Mouse (Mus musculus): ENCODE measurements around the gene Med31. TPM values are rescaled to one million over a fixed set of nuclear protein-coding genes. Genes with fewer than 3 reads are reported as not detected.
A peak's percentile ranks its signal among the peaks of the same experiment; 100 is the strongest.

Med31 gene
- 48.9 and 49.6 TPM in 2 replicates for polyA plus RNA-seq (2015; fragmentation: Nextera tagmentation; extraction: Ambion mirVana)

- H3K9ac ChIP-seq, result peak within 1 kb of the TSS; percentile 76
- 2% methylated on average over 29 of the region's 29 CpGs for WGBS
- peak; percentile 70 for ATAC-seq (ENCODE audit: low FRiP score, low read depth)
- peaks cover 21% of the 10 kb centered on the region for H3K36me3 ChIP-seq
- peak within 1 kb of the TSS; percentile 44 for H3K27ac ChIP-seq
- H3K4me1 ChIP-seq, result peaks cover 21% of the 10 kb centered on the region
- H3K9me3 ChIP-seq, result no peaks in the 10 kb centered on the region
- peak within 1 kb of the TSS; percentile 90 for H3K4me2 ChIP-seq (replicated peaks)
- peak within 1 kb of the TSS; percentile 70 for H3K4me3 ChIP-seq
- no peaks in the 10 kb centered on the region for H3K27me3 ChIP-seq
These were observed at the start of gene Med31 for GRCm38 (mm10) chr11:72215410-72215797. Gene Med31, minus strand, starts transcription at chr11:72215592.

DNA sequence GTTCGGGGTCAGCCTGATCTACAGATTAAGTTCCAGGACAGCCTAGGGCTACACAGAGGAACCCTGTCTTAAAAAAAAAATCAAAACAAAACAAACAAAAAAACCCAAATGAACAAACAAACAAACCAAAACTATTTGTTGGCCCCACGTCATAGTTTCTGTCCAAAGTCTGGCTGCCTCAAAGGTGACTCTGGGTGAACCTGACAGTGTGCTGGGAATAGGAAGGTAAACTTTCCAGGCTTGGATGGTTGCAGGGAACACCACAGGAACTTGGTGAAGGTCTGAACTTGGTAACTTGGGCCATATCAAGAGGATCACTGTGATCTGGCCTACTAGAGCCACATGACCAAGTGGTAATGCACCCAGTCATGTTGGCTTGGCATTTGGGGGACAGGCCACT is 41.0 kb upstream of the Med31 start:
- Histone ChIP-seq H3K9me3 (no peaks in the 10 kb centered on the region), H3K4me2 (replicated peaks) (no peak overlapping the region), H3K27me3 (no peaks in the 10 kb centered on the region), H3K4me1 (no peaks in the 10 kb centered on the region), H3K27ac (no peak overlapping the region), H3K9ac (no peak overlapping the region), H3K4me3 (no peak overlapping the region), H3K36me3 (no peaks in the 10 kb centered on the region)
- ATAC-seq (ENCODE audit: low FRiP score, low read depth), result no peak
- WGBS, result 80% methylated on average over 2 of the region's 2 CpGs

- H3K27me3 ChIP-seq, result 0 out of 2 replicates have a peak, but pooled peaks cover under 1% of the 10 kb centered on the region
- no peaks in the 10 kb centered on the region for H3K9me3 ChIP-seq
These were observed 40.2 kb upstream of the Med31 start for GRCm38 (mm10) chr11:72255629-72256028.

DNA sequence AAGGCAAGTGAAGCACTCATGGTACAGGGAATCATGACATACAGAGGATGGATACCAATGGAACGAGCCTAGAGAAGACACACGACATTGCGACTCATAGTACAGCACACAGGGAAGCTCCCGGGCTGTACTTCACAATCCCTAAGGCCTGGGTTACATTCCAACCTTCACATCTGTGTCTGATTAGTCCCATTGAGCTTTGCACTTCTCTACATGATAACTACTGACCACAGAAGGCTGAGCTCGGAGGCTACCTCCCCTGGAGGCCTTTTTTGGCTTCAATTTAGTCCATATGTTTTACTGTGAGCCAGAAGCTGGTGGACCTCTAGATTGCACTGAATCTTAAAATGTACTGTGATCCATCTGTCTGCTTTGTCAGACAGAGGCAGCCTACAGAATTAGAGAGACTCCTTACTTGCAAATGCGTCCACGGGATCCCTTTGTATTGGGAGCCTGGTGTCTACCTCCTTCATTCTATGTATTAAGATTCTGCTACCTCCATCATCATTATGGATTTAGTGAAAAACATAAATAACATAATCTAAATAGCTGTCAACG is 29.9 kb upstream of the Med31 start:
- H3K27me3 ChIP-seq, result peaks cover 6% of the 10 kb centered on the region; the same call in 1 of the 2 replicates
- H3K27ac ChIP-seq, result no peak overlapping the region
- no peak for ATAC-seq (ENCODE audit: low FRiP score, low read depth)
- H3K36me3 ChIP-seq, result no peaks in the 10 kb centered on the region
- H3K4me3 ChIP-seq, result no peak overlapping the region
- 49% methylated on average over 8 of the region's 8 CpGs for WGBS
- H3K9me3 ChIP-seq, result no peaks in the 10 kb centered on the region
- H3K9ac ChIP-seq, result no peak overlapping the region
- no peaks in the 10 kb centered on the region for H3K4me1 ChIP-seq
- H3K4me2 ChIP-seq (replicated peaks), result no peak overlapping the region

More at GRCm38 (mm10) chr11:72255629-72256028, 40.2 kb upstream of the Med31 start:
- no peak overlapping the region for H3K9ac ChIP-seq
- no peak overlapping the region for H3K4me3 ChIP-seq
- WGBS, result 89% methylated on average over 4 of the region's 4 CpGs
- H3K4me2 ChIP-seq (replicated peaks), result no peak overlapping the region
- ATAC-seq (ENCODE audit: low FRiP score, low read depth), result no peak
- no peaks in the 10 kb centered on the region for H3K4me1 ChIP-seq
- H3K36me3 ChIP-seq, result no peaks in the 10 kb centered on the region
- H3K27ac ChIP-seq, result no peak overlapping the region

DNA sequence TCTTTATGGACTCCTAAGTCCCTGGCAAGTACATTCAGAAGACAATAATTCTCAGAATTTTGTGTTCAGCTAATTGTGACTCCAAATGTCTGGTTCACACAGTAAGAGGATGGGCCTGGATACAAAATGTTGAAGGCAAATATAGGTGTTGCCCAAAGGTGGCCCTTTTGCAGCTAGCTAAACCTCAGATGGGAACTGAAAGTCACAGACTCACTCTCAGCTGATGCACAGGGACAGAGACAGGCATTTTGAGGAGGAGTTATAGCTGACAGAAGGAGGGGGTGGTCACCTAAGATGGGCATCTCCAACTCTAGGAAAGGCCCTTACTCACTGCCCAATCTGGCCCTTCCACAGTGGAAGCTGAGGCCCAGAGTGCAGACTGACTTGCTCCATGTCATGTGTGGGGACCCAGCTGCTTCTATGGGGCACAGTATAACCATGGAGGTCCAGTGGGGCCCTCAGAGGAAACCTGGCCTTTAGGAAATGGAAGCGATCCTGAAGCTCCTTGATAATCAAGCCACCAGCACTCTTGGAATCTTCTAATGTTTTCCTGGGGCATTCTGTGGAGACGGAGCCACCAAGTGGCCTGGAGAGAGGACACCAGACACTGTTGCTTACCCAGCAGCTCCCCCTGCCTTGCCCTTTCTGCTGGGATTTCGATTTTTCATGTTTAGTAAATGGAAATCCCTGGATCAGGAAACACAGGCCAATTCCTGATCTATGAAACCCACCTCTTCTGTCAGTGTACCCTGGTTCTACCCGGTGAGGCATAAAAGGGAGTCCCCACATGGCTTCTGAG is 24.9 kb upstream of the Med31 start:
- no peaks in the 10 kb centered on the region for H3K36me3 ChIP-seq
- 73% methylated on average over 4 of the region's 4 CpGs for WGBS
- H3K4me1 ChIP-seq, result no peaks in the 10 kb centered on the region

GRCm38 (mm10) chr11:72234013-72234412 is 18.6 kb upstream of the Med31 start:
- Histone ChIP-seq H3K9ac (no peak overlapping the region), H3K4me3 (no peak overlapping the region), H3K36me3 (no peaks in the 10 kb centered on the region), H3K4me1 (no peaks in the 10 kb centered on the region), H3K27me3 (no peaks in the 10 kb centered on the region), H3K4me2 (replicated peaks) (no peak overlapping the region), H3K9me3 (no peaks in the 10 kb centered on the region), H3K27ac (no peak overlapping the region)
- 60% methylated on average over 5 of the region's 5 CpGs for WGBS
- ATAC-seq (ENCODE audit: low FRiP score, low read depth), result no peak

More for the DNA sequence above, 24.9 kb upstream of the Med31 start:
- ATAC-seq (ENCODE audit: low FRiP score, low read depth), result no peak
- H3K9ac ChIP-seq, result no peak overlapping the region
- no peaks in the 10 kb centered on the region for H3K27me3 ChIP-seq
- H3K9me3 ChIP-seq, result no peaks in the 10 kb centered on the region
- no peak overlapping the region for H3K27ac ChIP-seq
- H3K4me3 ChIP-seq, result no peak overlapping the region
- no peak overlapping the region for H3K4me2 ChIP-seq (replicated peaks)

- Histone ChIP-seq H3K9me3 (no peaks in the 10 kb centered on the region), H3K4me1 (no peaks in the 10 kb centered on the region), H3K27me3 (no peaks in the 10 kb centered on the region), H3K27ac (no peak overlapping the region), H3K4me3 (no peak overlapping the region), H3K36me3 (no peaks in the 10 kb centered on the region), H3K9ac (no peak overlapping the region), H3K4me2 (replicated peaks) (no peak overlapping the region)
- WGBS, result 57% methylated on average over 1 of the region's 1 CpGs
- no peak for ATAC-seq (ENCODE audit: low FRiP score, low read depth)
These were observed 17.6 kb upstream of the Med31 start for GRCm38 (mm10) chr11:72232991-72233390.

- H3K36me3 ChIP-seq, result no peaks in the 10 kb centered on the region
- H3K4me1 ChIP-seq, result no peaks in the 10 kb centered on the region
- WGBS, result 80% methylated on average over 7 of the region's 7 CpGs
- no peak overlapping the region for H3K4me2 ChIP-seq (replicated peaks)
- no peaks in the 10 kb centered on the region for H3K27me3 ChIP-seq
- H3K9me3 ChIP-seq, result no peaks in the 10 kb centered on the region
- no peak overlapping the region for H3K27ac ChIP-seq
- H3K4me3 ChIP-seq, result no peak overlapping the region
- no peak overlapping the region for H3K9ac ChIP-seq
- ATAC-seq (ENCODE audit: low FRiP score, low read depth), result no peak
These were observed 16.7 kb upstream of the Med31 start for GRCm38 (mm10) chr11:72232068-72232467.

GRCm38 (mm10) chr11:72228513-72228912 is 13.1 kb upstream of the Med31 start:
- Histone ChIP-seq H3K9me3 (no peaks in the 10 kb centered on the region), H3K4me3 (no peak overlapping the region), H3K27ac (no peak overlapping the region), H3K4me2 (replicated peaks) (no peak overlapping the region), H3K9ac (no peak overlapping the region), H3K27me3 (no peaks in the 10 kb centered on the region), H3K4me1 (no peaks in the 10 kb centered on the region), H3K36me3 (no peaks in the 10 kb centered on the region)
- no peak for ATAC-seq (ENCODE audit: low FRiP score, low read depth)
- 87% methylated on average over 4 of the region's 4 CpGs for WGBS

GRCm38 (mm10) chr11:72226901-72227300 is 11.5 kb upstream of the Med31 start:
- Histone ChIP-seq H3K36me3 (no peaks in the 10 kb centered on the region), H3K27me3 (no peaks in the 10 kb centered on the region), H3K4me3 (no peak overlapping the region), H3K9me3 (no peaks in the 10 kb centered on the region), H3K9ac (no peak overlapping the region), H3K4me1 (no peaks in the 10 kb centered on the region), H3K4me2 (replicated peaks) (no peak overlapping the region), H3K27ac (no peak overlapping the region)
- no peak for ATAC-seq (ENCODE audit: low FRiP score, low read depth)
- WGBS, result 79% methylated on average over 6 of the region's 6 CpGs

GRCm38 (mm10) chr11:72226020-72226791 is 10.8 kb upstream of the Med31 start:
- H3K9me3 ChIP-seq, result no peaks in the 10 kb centered on the region
- H3K4me2 ChIP-seq (replicated peaks), result no peak overlapping the region
- ATAC-seq (ENCODE audit: low FRiP score, low read depth), result no peak
- H3K27me3 ChIP-seq, result no peaks in the 10 kb centered on the region
- no peak overlapping the region for H3K9ac ChIP-seq
- WGBS, result 76% methylated on average over 10 of the region's 10 CpGs
- no peaks in the 10 kb centered on the region for H3K36me3 ChIP-seq
- H3K4me1 ChIP-seq, result no peaks in the 10 kb centered on the region
- H3K27ac ChIP-seq, result no peak overlapping the region
- no peak overlapping the region for H3K4me3 ChIP-seq

DNA sequence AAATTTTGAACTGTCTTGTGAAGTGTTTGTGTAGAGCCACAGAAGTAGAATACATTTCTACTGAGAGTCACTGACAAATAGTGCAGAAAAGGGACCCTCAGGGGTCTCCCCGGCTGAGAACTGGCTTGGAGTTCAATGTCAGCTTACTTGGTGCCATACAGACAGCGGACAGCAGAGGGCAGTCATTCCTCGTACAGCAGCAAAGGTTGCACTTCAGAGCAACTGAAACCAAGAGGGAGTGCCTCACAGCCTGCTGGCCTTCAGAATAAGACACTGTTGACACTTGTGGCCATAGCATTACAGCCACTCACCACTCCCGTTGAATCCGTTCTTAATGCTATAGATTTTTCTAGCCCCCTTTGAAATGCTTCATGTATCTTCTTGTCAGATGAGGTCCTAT is 9.5 kb upstream of the Med31 start:
- WGBS, result 19% methylated on average over 5 of the region's 5 CpGs
- Histone ChIP-seq H3K9me3 (no peaks in the 10 kb centered on the region), H3K9ac (no peak overlapping the region), H3K4me1 (no peaks in the 10 kb centered on the region), H3K27me3 (no peaks in the 10 kb centered on the region), H3K27ac (no peak overlapping the region), H3K4me2 (replicated peaks) (no peak overlapping the region), H3K4me3 (no peak overlapping the region), H3K36me3 (no peaks in the 10 kb centered on the region)
- no peak for ATAC-seq (ENCODE audit: low FRiP score, low read depth)

Data from limb, embryonic 13.5 days (tissue).